Mouse (Mus musculus) intestine, embryonic 16.5 days (tissue): Measurements from ENCODE around the gene Actg1. TPM values are rescaled to one million over a fixed set of nuclear protein-coding genes. Genes with fewer than 3 reads are reported as not detected.

Source experiments
- ATAC-seq: fragments of 200-750 bp; cut with Nextera tagmentation; 2 replicates; pipeline ENCODE4 v1.8.0; 2017; ENCODE audit warnings: moderate TSS enrichment, moderate library complexity
- H3K27ac ChIP-seq: fragments of 300-500 bp; sonication (generic); 2 replicates; pipeline ENCODE4 v1.5.1; 2014; ENCODE audit warnings: mild to moderate bottlenecking, low read length
- H3K27me3 ChIP-seq: fragments of 300-500 bp; sonication (generic); replicated peaks from 2 replicates; pipeline ENCODE4 v1.6.1; 2014; ENCODE audit warnings: low read length, control low read depth, mixed read lengths; ENCODE audit not compliant: control insufficient read depth, insufficient read depth
- H3K36me3 ChIP-seq: fragments of 300-500 bp; sonication (generic); 2 replicates; pipeline ENCODE4 v1.6.1; 2014; ENCODE audit warnings: low read length, control low read depth; ENCODE audit not compliant: control insufficient read depth, insufficient read depth
- H3K4me1 ChIP-seq: fragments of 300-500 bp; sonication (generic); 2 replicates; pipeline ENCODE4 v1.6.1; 2014; ENCODE audit warnings: low read length, control low read depth, mixed read lengths; ENCODE audit not compliant: control insufficient read depth, insufficient read depth
- H3K4me2 ChIP-seq: fragments of 300-500 bp; sonication (generic); 2 replicates; pipeline ENCODE4 v1.6.1; 2014; ENCODE audit warnings: low read depth, low read length, control low read depth
- H3K4me3 ChIP-seq: fragments of 300-500 bp; sonication (generic); 2 replicates; pipeline ENCODE4 v1.5.1; 2014; ENCODE audit warnings: mild to moderate bottlenecking, low read length
- H3K9ac ChIP-seq: fragments of 300-500 bp; sonication (generic); 2 replicates; pipeline ENCODE4 v1.6.1; 2014; ENCODE audit warnings: low read depth, low read length
- H3K9me3 ChIP-seq: fragments of 300-500 bp; sonication (generic); 2 replicates; pipeline ENCODE4 v1.6.1; 2016; ENCODE audit warnings: low read length, control low read depth; ENCODE audit not compliant: control insufficient read depth
- whole genome bisulfite sequencing: fragments of 180-500 bp; shearing (Covaris S2); extraction: QIAGEN DNeasy Blood & Tissue Kit; methylation state at CpG from one replicate; pipeline ENCODE4 v1.1.7; 2014; 5-methylcytosine and 5-hydroxymethylcytosine counted together
- polyA plus RNA-seq: library from polyadenylated mRNA; unstranded; fragments of >200 nt; fragmentation: Nextera tagmentation; extraction: Ambion mirVana; gene quantifications from 2 replicates; pipeline ENCODE4 v1.2.1, GENCODE M21; 2015

Gene Actg1
- polyA plus RNA-seq, 1 experiment from 2014 or later, result 2,944 TPM

DNA sequence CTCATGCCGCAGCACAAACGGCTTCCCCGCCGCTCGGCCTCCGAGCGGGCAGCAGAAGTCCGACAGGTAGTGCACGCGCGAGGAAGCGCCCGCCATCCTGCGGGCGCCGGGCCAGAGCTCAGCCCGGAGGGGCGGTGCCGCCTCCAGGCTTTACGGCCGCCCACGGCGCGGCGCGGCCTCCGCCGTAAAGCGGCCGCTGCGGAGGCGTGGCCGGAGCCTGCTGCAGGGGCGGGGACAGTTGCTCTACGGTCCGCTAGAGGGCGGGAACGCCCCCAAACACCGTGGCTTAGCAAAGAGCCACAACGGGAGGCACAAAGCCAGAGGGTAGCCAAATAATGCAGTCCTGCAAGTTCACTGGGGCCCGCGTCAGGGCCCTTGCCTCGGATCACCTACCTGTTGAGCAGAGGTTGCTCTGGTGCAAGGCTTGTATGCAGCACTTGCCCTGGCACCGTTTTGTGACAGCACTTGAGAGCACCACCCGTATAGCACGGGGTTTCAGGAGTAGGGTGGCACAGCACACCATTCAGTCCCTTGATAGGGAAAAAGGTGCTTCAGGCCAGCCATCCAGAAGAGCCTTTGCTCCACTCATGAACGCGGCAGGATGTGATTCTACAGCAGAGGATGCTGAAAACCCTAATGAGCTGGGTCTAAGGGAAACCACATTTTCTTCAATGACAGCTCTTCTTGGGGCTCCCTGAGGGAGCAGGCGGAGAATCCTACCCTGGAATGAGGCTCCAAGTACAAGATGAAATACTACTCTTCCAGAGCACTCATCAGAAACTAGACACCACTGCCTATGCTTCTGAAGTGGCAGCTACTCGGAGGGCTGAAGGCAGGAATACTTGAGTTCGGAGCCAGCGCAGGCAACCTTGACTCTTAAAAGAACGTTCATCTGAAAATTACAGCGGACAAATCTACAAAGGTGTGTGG is 30.5 kb upstream of the Actg1 start, which contains the start of gene Faap100:
TSS of gene Faap100 (minus strand) at position 154 of the 930 bp plus-strand sequence.
- peaks cover 16% of the 10 kb centered on the region for H3K4me1 ChIP-seq
- ATAC-seq, result peak; percentile 90
- H3K9ac ChIP-seq, result peak within 1 kb of the TSS; percentile 82
- H3K27me3 ChIP-seq, result no peaks in the 10 kb centered on the region
- WGBS, result 7% methylated on average over 54 of the region's 54 CpGs
- peak within 1 kb of the TSS; percentile 88 for H3K4me2 ChIP-seq
- H3K9me3 ChIP-seq, result no peaks in the 10 kb centered on the region
- H3K27ac ChIP-seq, result peak within 1 kb of the TSS; percentile 59
- peaks cover 18% of the 10 kb centered on the region for H3K36me3 ChIP-seq
- H3K4me3 ChIP-seq, result peak within 1 kb of the TSS; percentile 86

GRCm38 (mm10) chr11:120378031-120378610 is 29.8 kb upstream of the Actg1 start:
- H3K4me1 ChIP-seq, result peaks cover 16% of the 10 kb centered on the region
- H3K36me3 ChIP-seq, result peaks cover 23% of the 10 kb centered on the region
- H3K4me3 ChIP-seq, result peak overlapping the region; percentile 86
- peak overlapping the region; percentile 33; the same call in 1 of the 2 replicates for H3K27ac ChIP-seq
- peak overlapping the region; percentile 88 for H3K4me2 ChIP-seq
- H3K9ac ChIP-seq, result peak overlapping the region; percentile 82
- H3K27me3 ChIP-seq, result no peaks in the 10 kb centered on the region
- no peaks in the 10 kb centered on the region for H3K9me3 ChIP-seq
- 2% methylated on average over 36 of the region's 40 CpGs for WGBS
- ATAC-seq, result peak; percentile 75

DNA sequence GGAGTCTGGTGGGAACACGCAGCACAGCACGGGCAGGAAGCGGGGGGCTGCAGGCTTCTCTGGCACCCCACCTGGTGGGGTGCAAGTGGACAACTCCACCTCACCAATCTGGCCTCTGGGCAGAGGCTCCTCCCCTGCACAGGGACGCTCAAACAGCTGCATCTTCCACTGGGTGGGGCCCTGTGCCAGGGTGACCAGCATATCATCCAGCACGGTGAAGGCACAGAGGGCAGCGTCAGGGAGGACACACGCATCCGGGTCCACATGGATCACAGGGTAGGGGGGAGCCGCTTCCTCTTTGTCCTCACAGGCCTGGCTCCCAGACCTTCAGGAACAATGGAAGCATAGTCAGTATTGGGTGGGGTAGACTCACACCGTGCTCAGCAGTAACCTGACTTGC is 29.0 kb upstream of the Actg1 start:
- no peak overlapping the region for H3K27ac ChIP-seq
- ATAC-seq, result no peak
- H3K27me3 ChIP-seq, result no peaks in the 10 kb centered on the region
- peaks cover 26% of the 10 kb centered on the region for H3K36me3 ChIP-seq
- 63% methylated on average over 10 of the region's 10 CpGs for WGBS
- H3K9me3 ChIP-seq, result no peaks in the 10 kb centered on the region
- peak overlapping the region; percentile 86; the same call in 1 of the 2 replicates for H3K4me3 ChIP-seq
- H3K4me1 ChIP-seq, result peaks cover 16% of the 10 kb centered on the region
- peak overlapping the region; percentile 88 for H3K4me2 ChIP-seq
- peak overlapping the region; percentile 82 for H3K9ac ChIP-seq

DNA sequence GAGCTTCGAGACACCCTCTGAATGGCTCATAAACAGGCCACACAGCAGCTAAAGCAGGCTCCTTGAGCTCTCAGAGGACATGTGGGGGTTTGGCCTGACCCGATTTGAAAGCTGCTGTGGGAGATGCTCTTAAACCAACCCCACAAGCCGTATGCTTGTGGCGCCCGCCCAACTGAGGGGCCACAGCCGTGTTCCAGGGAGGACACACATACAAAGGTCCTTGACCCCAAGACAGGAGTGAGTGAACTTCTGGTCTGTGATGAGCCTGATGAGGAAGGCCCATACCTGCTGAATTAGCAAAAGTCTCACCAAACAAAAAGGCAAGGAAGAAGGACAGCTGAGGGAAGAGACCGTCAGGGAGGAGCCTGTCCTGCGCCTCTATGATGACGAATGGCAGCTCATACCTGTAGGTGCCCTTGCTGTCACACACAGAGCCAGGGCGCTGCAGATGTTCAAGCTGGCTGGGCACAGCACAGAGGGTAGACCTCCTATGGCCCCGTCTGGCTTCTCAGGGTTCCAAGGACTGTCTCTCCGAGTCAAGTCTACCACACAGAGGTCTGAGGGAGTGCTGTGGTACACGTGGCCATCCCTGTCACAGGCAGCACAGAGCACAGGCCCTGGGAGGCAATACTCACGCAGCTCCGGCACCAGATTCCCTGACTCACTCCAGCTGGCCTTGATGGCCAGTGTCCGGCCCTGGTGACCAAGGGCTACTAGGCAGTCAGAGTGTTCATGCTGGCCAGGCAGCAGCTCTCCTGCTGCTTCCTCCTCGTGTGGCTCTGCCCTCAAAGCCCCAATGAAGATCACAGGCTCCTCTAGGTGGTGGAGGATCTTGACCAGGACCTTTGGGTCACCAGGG is 28.2 kb upstream of the Actg1 start:
- peaks cover 20% of the 10 kb centered on the region for H3K36me3 ChIP-seq
- H3K4me3 ChIP-seq, result no peak overlapping the region
- ATAC-seq, result no peak
- H3K27me3 ChIP-seq, result no peaks in the 10 kb centered on the region
- WGBS, result 90% methylated on average over 17 of the region's 17 CpGs
- no peak overlapping the region for H3K27ac ChIP-seq
- no peak overlapping the region for H3K4me2 ChIP-seq
- H3K9ac ChIP-seq, result 0 out of 2 replicates have a peak overlapping the region, but pooled peaks have one; percentile 82
- peaks cover 16% of the 10 kb centered on the region for H3K4me1 ChIP-seq
- H3K9me3 ChIP-seq, result no peaks in the 10 kb centered on the region

DNA sequence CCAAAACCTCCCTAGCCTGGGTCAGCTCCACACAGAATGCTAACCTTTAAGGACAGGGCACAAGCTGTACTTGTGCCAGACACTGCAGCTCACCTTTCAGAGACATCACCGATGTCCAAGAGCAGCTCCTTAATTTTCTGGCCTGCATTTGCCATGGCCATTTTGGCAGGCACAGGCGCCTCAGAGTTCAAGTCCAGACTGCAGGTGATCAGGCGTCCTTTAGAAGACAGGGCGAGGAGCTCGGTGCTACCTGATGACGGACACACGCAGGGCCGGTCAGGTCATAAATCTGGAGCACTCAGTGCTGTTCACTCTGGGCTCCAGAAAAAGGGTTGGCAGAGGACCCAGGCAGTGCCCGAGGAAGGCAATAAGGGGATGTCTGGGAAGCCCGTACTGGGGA is 27.0 kb upstream of the Actg1 start:
- ATAC-seq, result no peak
- H3K4me2 ChIP-seq, result no peak overlapping the region
- no peaks in the 10 kb centered on the region for H3K9me3 ChIP-seq
- peaks cover 19% of the 10 kb centered on the region; the same call in 1 of the 2 replicates for H3K36me3 ChIP-seq
- WGBS, result 92% methylated on average over 10 of the region's 10 CpGs
- H3K27me3 ChIP-seq, result no peaks in the 10 kb centered on the region
- peaks cover 16% of the 10 kb centered on the region for H3K4me1 ChIP-seq
- no peak overlapping the region for H3K27ac ChIP-seq
- H3K9ac ChIP-seq, result no peak overlapping the region
- H3K4me3 ChIP-seq, result no peak overlapping the region

- Histone ChIP-seq H3K9ac (peak overlapping the region; percentile 29; the same call in 1 of the 2 replicates), H3K36me3 (peaks cover 19% of the 10 kb centered on the region; the same call in 1 of the 2 replicates)
Measured at GRCm38 (mm10) chr11:120373820-120374586, 25.7 kb upstream of the Actg1 start.

DNA sequence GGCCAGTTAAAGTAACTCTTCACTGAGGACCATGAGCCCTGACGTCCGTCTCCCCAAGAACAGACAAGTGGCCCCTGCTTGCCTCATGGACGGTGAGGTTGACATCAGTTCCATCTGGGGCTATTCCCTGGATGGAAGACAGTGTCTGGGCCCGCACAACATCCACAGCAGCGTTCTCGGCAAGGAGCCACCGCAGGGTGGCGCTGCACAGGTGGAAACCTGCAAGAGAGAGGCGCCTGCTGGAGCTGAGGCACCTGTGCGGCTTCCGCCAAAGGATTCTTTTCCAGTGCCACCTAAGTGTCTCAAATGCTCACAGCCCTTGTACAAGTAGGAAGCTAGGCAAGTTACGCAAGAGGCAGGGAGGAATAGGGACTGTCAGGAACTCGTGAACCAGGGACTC is 24.7 kb upstream of the Actg1 start:
- no peak for ATAC-seq
- no peak overlapping the region for H3K4me2 ChIP-seq
- 67% methylated on average over 13 of the region's 13 CpGs for WGBS

More at GRCm38 (mm10) chr11:120373820-120374586, 25.7 kb upstream of the Actg1 start:
- Histone ChIP-seq H3K4me3 (no peak overlapping the region), H3K9me3 (no peaks in the 10 kb centered on the region), H3K27ac (no peak overlapping the region), H3K4me2 (no peak overlapping the region), H3K27me3 (no peaks in the 10 kb centered on the region), H3K4me1 (peaks cover 17% of the 10 kb centered on the region)
- ATAC-seq, result no peak
- WGBS, result 86% methylated on average over 23 of the region's 23 CpGs

DNA sequence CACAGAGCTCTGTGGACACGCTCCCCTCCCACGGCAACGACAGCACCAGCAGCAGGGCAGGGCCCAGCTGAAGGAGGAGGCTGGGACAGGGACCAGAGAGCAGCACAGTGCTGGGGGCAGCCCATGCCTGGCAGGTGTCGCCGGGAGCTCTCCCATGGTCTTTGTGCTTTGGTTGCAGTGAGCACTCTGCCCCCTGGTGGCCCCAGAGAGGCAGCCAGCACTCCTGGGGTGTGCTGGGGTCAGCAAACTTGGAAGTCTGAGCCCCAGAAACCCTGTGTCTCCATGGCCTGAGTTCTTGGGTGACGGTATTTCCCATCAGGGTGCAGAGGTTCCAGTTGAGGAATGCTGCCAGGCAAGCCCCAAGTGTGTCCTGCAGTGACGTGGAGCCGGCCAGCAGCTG is 21.3 kb upstream of the Actg1 start:
- no peak overlapping the region for H3K4me3 ChIP-seq
- H3K4me2 ChIP-seq, result no peak overlapping the region
- H3K9ac ChIP-seq, result peak overlapping the region; percentile 49; the same call in 1 of the 2 replicates
- no peaks in the 10 kb centered on the region for H3K9me3 ChIP-seq
- peaks cover 15% of the 10 kb centered on the region; the same call in 1 of the 2 replicates for H3K36me3 ChIP-seq
- H3K27me3 ChIP-seq, result no peaks in the 10 kb centered on the region
- 35% methylated on average over 8 of the region's 8 CpGs for WGBS
- ATAC-seq, result peak; percentile 80
- H3K4me1 ChIP-seq, result peaks cover 7% of the 10 kb centered on the region
- H3K27ac ChIP-seq, result peak overlapping the region; percentile 41; the same call in 1 of the 2 replicates

More for the DNA sequence above, 24.7 kb upstream of the Actg1 start:
- Histone ChIP-seq H3K9me3 (no peaks in the 10 kb centered on the region), H3K4me1 (peaks cover 14% of the 10 kb centered on the region), H3K27me3 (no peaks in the 10 kb centered on the region), H3K27ac (no peak overlapping the region), H3K9ac (no peak overlapping the region), H3K36me3 (peaks cover 19% of the 10 kb centered on the region; the same call in 1 of the 2 replicates), H3K4me3 (no peak overlapping the region)
